Mouse (Mus musculus) heart, adult 2 months (tissue): ENCODE measurements around the gene Clec16a.

Experiments
- CTCF ChIP-seq: fragments of 200-600 bp; IDR thresholded peaks from 2 replicates; pipeline ENCODE4 v1.8.1; 2022; ENCODE audit warnings: antibody characterized with exemption, mild to moderate bottlenecking, moderate library complexity
- EP300 ChIP-seq: fragments of 200-500 bp; IDR thresholded peaks from 2 replicates; pipeline ENCODE4 v1.6.1; 2011; ENCODE audit warnings: low read depth, low read length, control low read depth; ENCODE audit not compliant: insufficient read depth
- POLR2A ChIP-seq: fragments of 200-500 bp; IDR thresholded peaks from 2 replicates; pipeline ENCODE4 v1.6.1; 2011; ENCODE audit warnings: mild to moderate bottlenecking, low read depth, low read length, control low read depth; ENCODE audit not compliant: insufficient read depth

GRCm38 (mm10) chr16:10661385-10661784 lies 116.2 kb downstream of the Clec16a start:
- TF ChIP-seq POLR2A (no peak), CTCF (no peak), EP300 (no peak)
